Mouse (Mus musculus) monocyte, adult 5-6 weeks (primary cell): Measurements from ENCODE around the gene Ppp1r37. TPM values are rescaled to one million over a fixed set of nuclear protein-coding genes. Genes with fewer than 3 reads are reported as not detected.
"Not testable (repeated sequence)": the region's sequence is repeated elsewhere in the genome, so short reads cannot be mapped to it uniquely, and the experiment has no call there.

Source experiments
- ATAC-seq: fragments of 153-309, 156-312 bp; replicated peaks from 2 replicates; pipeline ENCODE4 v1.8.0; 2017; ENCODE audit warnings: mild to moderate bottlenecking; ENCODE audit not compliant: low TSS enrichment, insufficient number of reproducible peaks, severe bottlenecking, poor library complexity, low FRiP score
- total RNA-seq: library from RNA; stranded (forward); fragments of 200-1000, 200-491, 200-594 nt; gene quantifications from 3 replicates; pipeline ENCODE4 v1.2.3, GENCODE M21; 2017

The Ppp1r37 gene
- 8.9 to 26.0 TPM (median 18.8 TPM) in 3 replicates for total RNA-seq

DNA sequence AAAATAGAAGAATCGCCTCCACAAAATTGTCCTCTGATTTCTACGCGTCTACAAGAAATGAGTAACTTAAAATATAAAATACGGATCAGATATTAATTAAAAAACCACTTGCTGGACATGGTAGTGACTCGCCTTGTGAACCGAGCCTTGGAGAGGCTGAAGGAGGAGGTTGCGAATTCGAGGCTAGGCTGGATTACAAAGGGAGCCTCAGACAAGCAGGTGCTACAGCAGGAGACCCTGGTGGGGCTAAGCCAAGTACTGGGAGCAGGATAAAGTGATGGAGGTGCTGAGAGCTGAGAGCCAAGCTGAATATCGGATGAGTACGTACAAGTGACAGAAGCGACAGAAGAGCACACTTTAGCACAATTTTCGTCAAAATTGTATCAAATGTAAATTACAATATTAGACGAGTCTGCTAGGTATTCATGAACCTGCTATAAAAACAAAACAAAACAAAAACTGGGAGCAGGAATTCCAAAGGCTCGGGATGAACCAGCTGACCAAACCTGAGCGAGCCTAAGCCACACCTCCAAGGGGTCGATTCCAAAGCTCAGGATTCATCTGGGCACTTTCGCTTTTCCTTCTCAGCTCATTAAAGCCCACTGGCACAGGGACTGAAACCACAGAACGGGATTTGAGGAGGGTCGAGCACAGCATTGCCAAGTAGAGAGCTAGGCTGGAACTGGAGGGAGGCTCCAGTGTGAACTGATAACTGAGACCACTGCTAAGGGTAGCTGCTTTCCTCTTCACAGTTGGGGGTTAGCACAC lies at the start of gene Ppp1r37:
Gene Ppp1r37 (minus strand): TSS at position 434 of the 768 bp plus-strand sequence.
- ATAC-seq, result no peak

DNA sequence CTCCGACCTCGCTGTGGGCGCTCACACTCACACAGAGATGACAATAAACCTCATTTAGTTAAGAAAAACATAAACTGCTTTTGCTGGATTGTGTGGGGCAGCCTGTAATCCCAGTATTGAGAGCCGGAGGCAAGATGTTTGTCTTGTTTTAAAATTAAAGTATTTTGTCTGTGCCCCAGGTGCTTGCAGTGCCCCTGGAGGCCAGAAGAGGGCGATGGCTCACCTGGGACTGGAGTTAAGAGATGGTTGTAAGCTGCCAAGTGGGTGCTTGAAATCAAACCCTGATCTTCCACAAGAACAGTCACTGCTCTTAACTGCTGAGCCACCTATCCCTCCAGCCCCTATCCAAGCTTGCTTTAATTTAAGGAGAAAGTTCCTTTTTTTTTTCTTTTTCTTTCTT lies 48.1 kb upstream of the Ppp1r37 start:
- no peak for ATAC-seq

DNA sequence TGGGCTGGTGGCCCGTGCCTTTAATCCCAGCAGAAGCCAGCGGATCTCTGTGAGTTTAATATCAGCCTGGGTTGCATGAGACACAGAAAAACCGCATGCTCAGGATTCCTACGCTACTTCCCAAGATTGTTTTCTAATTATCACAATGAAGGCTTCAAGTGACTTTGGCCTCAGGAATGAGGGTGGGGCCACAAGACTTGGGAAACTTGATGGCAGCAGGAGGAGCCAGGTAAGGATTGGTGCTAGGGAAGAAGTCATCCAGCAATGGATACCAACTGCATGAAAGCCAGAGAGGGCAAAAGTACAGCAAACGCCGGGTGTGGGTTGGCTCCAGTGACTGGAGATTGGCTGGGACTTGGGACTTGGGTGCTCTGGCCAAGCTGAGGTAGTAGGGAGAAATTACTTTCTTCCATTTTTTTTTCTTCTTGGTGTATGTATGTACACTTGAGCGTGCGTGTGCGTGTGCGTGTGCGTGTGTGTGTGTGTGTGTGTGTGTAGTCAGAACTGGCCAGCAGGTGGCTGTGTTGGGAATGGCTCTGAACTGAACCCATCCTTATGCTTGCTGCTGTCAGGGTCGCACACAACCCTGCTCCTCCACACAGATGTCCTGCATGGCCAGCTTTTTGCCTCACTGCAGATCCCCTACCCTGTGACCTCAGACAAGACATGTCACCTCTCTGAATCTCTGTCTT lies 46.9 kb upstream of the Ppp1r37 start:
- no peak for ATAC-seq

DNA sequence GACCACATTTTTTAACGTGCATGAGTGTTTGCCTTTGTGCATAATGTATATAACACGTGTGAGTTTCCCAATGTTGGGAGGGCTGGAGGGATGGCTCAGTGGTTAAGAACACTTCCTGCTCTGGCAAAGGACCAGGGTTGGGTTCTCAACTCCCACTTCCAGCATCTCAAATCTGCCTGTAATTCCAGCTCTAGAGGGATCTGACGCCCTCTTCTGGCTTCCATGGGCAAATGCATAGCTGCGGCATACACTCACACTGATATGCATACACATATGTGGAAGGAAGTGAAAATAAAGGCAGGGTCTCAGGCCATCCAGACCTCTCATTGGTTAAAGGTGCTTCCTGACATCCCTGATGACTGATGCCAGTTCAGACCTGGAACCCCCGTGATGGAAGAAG lies 44.4 kb upstream of the Ppp1r37 start:
- no peak for ATAC-seq

DNA sequence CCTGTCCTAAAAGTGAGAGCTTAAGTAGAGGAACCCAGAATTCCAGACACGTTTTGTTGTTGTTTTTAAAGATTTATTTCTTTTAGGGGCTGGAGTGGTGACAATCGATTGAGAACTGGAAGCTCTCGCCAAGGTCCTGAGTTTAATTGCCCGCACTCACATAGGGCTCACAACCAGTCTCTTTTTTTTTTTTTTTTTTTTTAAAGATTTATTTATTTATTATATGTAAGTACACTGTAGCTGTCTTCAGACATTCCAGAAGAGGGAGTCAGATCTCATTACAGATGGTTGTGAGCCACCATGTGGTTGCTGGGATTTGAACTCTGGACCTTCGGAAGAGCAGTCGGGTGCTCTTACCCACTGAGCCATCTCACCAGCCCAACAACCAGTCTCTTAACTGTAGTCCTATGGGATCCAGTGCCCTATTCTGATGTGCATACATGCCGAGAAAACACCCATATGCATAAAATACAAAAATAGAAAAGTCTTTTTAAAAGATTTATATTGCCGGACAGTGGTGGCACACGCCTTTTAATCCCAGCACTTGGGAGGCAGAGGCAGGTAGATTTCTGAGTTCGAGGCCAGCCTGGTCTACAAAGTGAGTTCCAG lies 41.8 kb upstream of the Ppp1r37 start:
- not testable (repeated sequence) for ATAC-seq

DNA sequence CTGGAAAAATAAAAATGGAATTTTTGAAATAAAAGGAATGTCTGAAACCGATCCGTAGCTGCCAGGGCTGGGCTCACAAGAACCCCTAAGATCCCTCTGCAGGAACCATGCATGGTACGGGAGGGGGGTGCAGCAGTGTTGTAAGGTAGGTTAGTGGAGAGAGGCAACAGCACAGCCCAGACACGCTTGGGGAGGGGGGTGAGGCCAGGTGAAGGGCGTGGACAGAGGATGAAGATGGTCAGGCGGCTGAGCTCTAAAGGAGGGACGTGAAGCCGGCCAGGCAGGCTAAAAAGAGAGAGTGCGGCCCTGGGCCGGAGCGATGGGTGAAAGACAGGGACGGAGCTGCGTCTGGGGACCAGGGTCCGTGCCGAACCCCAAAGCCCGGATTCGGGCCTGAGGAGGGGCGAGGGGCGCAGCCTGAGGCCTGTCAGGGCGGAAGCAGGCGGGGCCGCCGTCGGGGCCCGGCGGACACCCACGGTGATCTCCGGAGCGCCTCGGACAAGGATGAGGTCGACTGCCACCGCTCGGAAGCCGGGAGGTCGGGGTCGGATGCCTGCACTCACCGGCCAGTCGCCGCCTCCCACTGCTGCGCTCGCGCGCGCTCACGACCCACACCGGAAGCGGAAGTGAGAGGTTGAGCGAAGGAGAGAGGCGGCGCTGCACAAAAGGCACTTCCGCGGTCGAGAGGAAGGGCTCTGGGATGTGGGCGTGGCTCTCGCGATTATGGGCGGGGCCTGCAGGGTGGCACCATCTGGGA lies 41.2 kb upstream of the Ppp1r37 start, which contains the start of gene Clasrp:
Gene Clasrp (minus strand): TSS at position 638 of the 757 bp plus-strand sequence.
- peak; percentile 99 for ATAC-seq

DNA sequence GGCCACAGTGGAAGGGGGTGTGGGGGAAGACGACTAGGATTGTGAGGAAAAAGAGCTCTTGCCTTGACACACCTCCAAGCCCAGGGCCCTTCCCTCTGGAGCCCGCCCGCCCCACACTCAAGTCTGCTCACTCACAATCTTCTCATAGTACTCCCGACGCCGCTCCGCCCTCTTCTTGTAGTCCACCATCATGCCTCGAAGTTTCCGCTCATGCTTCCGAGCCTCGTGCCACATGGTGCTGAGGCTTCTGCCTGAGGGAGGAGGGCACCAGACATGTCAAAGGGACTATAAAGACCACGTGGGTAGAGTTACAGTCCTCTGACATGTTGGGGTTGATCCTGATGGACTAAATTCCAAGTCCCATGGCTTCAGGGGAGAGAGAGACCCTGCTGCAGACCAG lies 40.2 kb upstream of the Ppp1r37 start:
- ATAC-seq, result no peak

DNA sequence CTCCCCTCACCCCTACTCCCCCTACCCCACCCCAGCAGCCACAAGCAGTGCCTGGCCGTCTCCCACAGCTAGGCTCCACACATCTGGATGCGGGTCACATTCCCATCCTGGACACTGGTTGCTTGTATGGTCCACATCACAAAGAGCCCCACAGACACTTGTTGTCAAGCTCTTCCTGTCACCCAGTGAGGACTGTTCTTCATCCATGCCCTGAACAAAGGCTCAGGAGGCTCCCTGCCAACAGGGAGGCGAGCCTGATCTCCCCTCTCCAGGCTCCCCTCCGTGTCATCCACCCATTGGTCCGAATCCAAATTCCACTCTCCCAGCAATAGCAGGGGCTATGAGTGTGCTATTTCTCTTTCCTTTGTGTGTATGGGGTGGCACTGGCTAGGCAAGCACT lies 37.7 kb upstream of the Ppp1r37 start:
- ATAC-seq, result no peak

DNA sequence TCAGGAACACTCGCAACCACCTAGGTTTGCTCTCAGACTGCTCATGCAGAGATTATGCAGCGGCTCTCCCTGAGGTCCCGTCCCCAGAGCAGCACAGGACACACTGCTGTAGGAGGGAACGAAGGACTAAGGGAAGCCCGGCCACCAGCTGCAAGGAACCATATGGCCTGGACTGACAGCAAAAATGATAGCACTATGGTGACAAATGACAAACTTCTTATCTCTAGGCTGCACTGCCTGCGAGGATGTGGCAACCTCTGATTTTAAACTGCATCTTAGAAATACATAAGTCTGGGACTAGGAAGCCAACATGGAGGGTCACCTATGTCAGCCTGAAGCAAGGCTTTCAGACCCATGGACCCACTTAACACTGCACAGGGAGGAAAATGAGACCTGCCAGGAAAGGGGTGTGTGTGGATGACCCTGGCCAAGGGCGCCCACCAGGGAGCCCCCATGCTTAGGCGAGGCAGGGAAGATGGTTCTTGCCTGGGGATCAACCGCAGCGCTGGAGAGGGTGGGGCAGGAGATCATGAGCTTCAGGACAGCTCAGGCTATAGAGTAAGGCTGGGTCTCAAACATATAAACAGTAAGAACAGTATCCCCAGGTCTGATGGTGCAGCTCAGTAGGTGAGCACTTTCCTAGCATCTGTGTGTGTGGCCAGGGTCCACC lies 30.3 kb upstream of the Ppp1r37 start:
- ATAC-seq, result no peak

DNA sequence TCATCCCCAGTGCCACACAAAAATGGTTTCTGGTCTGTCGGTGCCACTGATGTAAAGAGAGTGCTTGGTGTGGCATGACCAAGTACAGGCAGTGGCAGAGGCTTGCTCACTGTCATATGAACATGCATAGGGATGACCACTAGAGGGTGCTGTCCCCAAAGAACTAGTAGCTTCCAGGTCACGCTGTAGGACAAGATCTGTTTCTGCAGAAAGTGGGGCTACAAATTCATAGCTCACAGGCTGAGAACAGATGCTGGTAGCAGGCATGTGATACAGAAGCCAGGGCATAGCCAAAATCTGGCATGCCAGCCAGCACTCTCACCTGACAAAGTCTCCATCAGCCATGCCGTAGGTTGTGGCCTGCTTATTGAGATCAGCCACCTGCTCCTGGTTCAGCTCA lies 27.0 kb upstream of the Ppp1r37 start:
- peak; percentile 70 for ATAC-seq

DNA sequence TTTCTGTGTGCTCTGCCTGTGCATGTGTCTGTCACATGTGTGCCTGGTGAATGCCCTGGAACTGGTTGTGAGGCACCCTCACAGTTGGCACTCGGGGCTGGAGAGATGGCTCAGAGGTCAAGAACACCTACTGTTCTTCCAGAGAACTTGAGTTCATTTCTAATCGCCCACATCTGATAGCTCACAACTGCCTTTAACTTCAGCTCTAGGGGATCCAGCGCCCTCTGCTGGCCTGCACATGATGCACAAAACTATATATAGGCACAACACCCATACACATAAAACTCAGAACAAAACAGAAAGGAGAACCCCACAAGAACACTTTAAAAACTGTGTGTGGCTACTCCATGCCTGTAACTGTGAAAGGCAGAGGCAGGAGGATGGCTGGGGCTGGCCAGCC lies 26.3 kb upstream of the Ppp1r37 start:
- no peak for ATAC-seq

DNA sequence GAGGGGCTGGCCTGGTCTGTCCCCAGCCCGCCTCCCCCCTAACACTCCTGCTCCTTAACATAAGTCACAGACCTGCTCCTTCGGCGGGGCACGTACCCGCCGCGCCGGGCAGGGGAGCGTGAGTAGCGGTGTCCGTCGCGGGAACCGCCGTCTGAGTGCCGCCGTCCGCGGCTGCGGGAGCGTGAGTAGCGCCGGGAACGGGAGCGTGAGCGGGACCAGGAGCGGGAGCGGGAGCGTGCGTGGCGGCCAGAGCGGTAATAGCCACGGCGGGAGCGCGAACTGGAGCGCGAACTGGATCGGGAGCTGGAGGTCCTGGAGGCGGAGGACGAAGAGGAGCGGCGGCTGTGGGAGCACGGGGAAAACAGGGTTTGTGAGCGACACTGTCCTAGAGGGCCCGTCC lies 23.4 kb upstream of the Ppp1r37 start:
- ATAC-seq, result no peak

DNA sequence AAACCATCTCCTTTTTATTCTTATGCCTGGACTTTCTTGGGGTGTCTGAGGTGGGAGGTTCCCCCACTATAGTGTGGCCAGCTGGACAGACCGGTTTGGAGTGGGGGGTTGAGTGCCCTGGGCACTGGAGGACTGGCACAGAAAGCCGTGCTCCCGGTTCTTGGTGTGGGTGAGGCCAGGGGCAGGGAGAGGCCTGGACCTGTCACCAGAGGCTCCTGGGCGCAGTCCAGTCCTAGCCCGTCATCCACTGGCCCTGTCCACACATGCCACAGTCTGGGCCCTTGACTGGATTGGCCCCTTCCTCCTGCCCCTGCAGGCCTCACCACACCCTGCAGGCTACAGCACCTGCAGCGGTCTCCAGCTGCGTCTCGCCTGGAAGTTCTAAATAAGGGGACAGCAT lies 17.8 kb upstream of the Ppp1r37 start:
- ATAC-seq, result no peak

DNA sequence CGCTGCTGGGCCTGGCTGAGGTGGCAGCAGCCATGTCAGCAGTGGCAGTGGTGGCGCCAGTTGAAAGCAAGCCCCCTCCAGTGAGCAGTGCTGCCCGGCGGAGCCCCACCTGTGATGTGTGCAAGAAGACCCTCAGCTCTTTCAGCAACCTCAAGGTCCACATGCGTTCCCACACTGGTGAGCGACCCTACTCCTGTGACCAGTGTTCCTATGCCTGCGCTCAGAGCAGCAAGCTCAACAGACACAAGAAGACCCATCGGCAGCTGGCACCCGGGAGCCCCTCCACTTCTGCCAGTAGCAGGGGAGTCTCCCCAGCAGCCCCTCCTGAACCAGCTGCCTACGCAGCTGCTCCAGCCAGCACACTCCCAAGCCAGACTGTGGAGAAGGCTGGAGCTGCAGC lies 16.9 kb upstream of the Ppp1r37 start:
- ATAC-seq, result no peak

DNA sequence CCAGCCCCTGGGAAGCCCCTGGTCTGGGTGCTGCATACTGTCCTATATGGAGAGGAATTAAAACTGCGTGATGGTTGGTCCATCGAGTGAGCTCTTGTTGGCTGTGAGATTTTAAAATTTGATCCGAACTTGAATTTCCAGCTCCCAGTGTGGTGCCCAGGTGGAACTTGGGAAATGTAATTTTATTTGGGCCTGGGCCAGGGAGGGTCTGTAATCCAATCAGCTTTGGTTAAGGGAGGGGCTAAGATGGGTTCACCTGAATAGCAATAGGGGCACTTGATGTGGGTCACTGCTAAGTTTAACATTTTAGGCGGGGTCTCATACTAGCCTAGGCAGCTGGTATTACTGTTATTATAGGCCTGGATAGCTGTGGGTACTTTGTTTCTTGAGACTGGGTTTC lies 15.6 kb upstream of the Ppp1r37 start:
- ATAC-seq, result no peak

DNA sequence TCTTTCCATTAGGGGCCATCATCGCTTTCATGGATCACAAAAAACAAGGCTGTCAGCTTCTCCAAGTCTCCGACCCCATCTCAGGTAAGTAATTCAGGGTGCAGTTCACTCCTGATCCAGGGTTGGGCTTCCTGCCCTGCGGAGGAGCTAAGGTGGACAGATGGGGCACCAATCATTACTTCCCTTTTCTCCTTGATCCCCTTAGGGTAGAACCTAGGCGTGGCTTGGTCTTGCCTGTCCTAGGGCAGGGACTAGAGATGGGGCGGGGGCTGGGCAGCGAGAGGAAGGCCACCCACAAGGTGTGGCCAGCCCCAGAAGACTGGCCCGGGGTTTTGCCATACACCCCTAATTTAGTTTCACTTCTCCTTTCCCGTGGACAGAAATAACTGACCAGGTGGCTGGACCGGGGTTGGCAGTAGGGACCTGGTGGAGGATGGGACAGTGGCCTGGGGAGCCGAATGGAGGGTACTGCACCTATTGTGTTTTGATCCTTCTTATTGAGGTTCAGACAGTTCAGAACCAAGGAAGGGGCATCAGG lies 15.1 kb upstream of the Ppp1r37 start:
- peak; percentile 77 for ATAC-seq

DNA sequence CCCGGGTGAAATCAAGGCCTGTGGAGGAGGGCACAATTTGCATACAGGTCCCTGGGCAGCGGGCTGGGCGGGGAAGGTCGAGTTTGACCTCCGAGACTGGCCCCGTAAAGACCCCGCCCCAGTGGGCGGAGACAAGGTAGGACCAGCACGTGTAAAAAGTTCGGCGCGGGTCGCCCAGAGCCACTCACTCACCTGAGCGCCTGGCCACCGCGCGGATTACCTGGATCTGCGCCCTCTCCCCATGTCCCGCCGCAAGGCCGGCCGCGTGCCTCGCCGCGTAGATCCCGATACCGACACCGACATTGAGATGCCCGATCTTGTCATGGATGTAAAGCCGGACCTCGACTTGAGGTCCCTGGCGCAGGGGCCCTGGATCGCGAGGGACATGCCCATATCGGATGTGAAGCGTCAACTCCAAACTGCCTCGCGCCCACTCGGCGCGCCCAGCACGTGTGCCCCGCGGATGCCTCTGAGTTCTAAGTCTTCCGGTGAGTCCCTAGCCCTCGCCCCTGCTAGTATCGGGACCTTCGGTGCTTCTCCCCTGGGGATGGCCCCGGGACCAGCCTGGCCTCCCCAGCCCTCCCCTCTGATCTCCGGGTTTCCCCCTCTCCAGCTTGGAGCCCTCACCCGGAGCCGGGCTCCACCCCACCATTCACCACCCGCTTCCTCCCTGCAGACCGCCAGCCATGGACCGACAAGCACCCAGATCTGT lies 14.4 kb upstream of the Ppp1r37 start, which contains the start of the genes Zfp296 and Gemin7:
Gene Zfp296 (plus strand): TSS at position 147 of the 712 bp plus-strand sequence.
Gene Gemin7 (minus strand): TSS at position 455 of the 712 bp plus-strand sequence.
- 0 out of 2 replicates have a peak, but pooled peaks have one; percentile 2 for ATAC-seq

DNA sequence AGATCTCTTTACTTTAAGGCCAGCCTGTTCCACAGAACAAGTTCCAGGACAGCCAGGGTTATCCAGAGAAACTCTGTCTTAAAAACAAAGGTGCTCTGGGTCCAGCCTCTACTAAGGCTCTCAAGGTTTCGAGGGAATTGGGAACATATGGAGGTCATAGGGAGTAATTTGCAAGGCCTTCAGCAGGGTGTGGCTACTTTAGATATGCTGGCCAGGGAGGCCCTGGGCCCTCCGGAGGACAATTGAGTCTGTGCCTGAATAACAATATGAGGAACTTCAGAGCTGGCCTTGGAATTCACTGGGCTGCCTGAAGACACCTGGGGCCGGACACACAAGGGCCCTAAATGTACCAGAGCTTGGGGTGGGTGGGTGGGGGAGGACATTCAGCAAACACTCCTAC lies 12.7 kb upstream of the Ppp1r37 start:
- ATAC-seq, result no peak
